Mouse (Mus musculus) hindbrain, embryonic 14.5 days (tissue): ENCODE data around the gene Dbt. TPM values are rescaled to one million over a fixed set of nuclear protein-coding genes. Genes with fewer than 3 reads are reported as not detected.

ENCODE experiments used
- ATAC-seq: fragments of 200-750 bp; cut with Nextera tagmentation; 2 replicates; pipeline ENCODE4 v1.8.0; 2017; ENCODE audit warnings: moderate number of reproducible peaks, mild to moderate bottlenecking, moderate TSS enrichment, moderate library complexity; ENCODE audit not compliant: low FRiP score
- DNase-seq: peaks from one replicate; pipeline ENCODE4 v3.0.0-alpha.2; 2015; ENCODE audit warnings: low spot score
- H3K27ac ChIP-seq: fragments of 300-500 bp; sonication (generic); 2 replicates; pipeline ENCODE4 v1.5.1; 2014; ENCODE audit warnings: mild to moderate bottlenecking, moderate library complexity
- H3K27me3 ChIP-seq: fragments of 300-500 bp; sonication (generic); 2 replicates; pipeline ENCODE4 v1.6.1; 2014; ENCODE audit warnings: mild to moderate bottlenecking, low read length, mixed read lengths; ENCODE audit not compliant: control insufficient read depth, insufficient read depth
- H3K36me3 ChIP-seq: fragments of 300-500 bp; sonication (generic); replicated peaks from 2 replicates; pipeline ENCODE4 v1.6.1; 2014; ENCODE audit not compliant: control insufficient read depth, insufficient read depth
- H3K4me1 ChIP-seq: fragments of 300-500 bp; sonication (generic); replicated peaks from 2 replicates; pipeline ENCODE4 v1.6.1; 2014; ENCODE audit warnings: antibody characterized with exemption, low read length, mixed read lengths; ENCODE audit not compliant: control insufficient read depth, insufficient read depth
- H3K4me2 ChIP-seq: fragments of 300-500 bp; sonication (generic); replicated peaks from 2 replicates; pipeline ENCODE4 v1.6.1; 2014; ENCODE audit warnings: mild to moderate bottlenecking, moderate library complexity
- H3K4me3 ChIP-seq: fragments of 300-500 bp; sonication (generic); replicated peaks from 2 replicates; pipeline ENCODE4 v1.5.1; 2014; ENCODE audit warnings: mild to moderate bottlenecking, low read length
- H3K9ac ChIP-seq: fragments of 300-500 bp; sonication (generic); 2 replicates; pipeline ENCODE4 v1.6.1; 2014
- H3K9me3 ChIP-seq: fragments of 300-500 bp; sonication (generic); 2 replicates; pipeline ENCODE4 v1.6.1; 2016; ENCODE audit warnings: low read length; ENCODE audit not compliant: control insufficient read depth
- WGBS: fragments of 180-500 bp; shearing (Covaris S2); extraction: QIAGEN DNeasy Blood & Tissue Kit; methylation state at CpG from one replicate; pipeline ENCODE4 v1.1.7; 2014; 5-methylcytosine and 5-hydroxymethylcytosine counted together
- polyA plus RNA-seq: library from polyadenylated mRNA; unstranded; fragments of >200 nt; fragmentation: Nextera tagmentation; extraction: Ambion mirVana; gene quantifications from 2 replicates; pipeline ENCODE4 v1.2.1, GENCODE M21; 2014

Gene Dbt
- 10.9 and 11.6 TPM in 2 replicates for polyA plus RNA-seq

GRCm38 (mm10) chr3:116512904-116513716, at the start of gene Dbt:
TSS of gene Dbt (plus strand) at chr3:116513070.
- H3K4me2 ChIP-seq = peak within 1 kb of the TSS; percentile 70
- peak within 1 kb of the TSS; percentile 45; the same call in 1 of the 2 replicates for H3K27ac ChIP-seq
- H3K9ac ChIP-seq = peak within 1 kb of the TSS; percentile 68
- no peaks in the 10 kb centered on the region for H3K36me3 ChIP-seq
- peak within 1 kb of the TSS; percentile 57 for H3K4me3 ChIP-seq
- no peaks in the 10 kb centered on the region for H3K27me3 ChIP-seq
- peak; percentile 83 for DNase-seq
- peaks cover 5% of the 10 kb centered on the region for H3K4me1 ChIP-seq
- no peaks in the 10 kb centered on the region for H3K9me3 ChIP-seq
- WGBS = 1% methylated on average over 36 of the region's 36 CpGs
- peak; percentile 94 for ATAC-seq

GRCm38 (mm10) chr3:116464318-116464717, 48.6 kb upstream of the Dbt start:
- no peak overlapping the region for H3K27ac ChIP-seq
- WGBS = 56% methylated on average over 2 of the region's 2 CpGs
- no peak overlapping the region for H3K9ac ChIP-seq
- ATAC-seq (no peak), DNase-seq (no peak)
- H3K4me3 ChIP-seq = no peak overlapping the region
- no peaks in the 10 kb centered on the region for H3K9me3 ChIP-seq
- no peaks in the 10 kb centered on the region for H3K4me1 ChIP-seq
- no peak overlapping the region for H3K4me2 ChIP-seq
- no peaks in the 10 kb centered on the region for H3K36me3 ChIP-seq
- H3K27me3 ChIP-seq = no peaks in the 10 kb centered on the region

- no peak for ATAC-seq
- no peaks in the 10 kb centered on the region for H3K27me3 ChIP-seq
- H3K9ac ChIP-seq = no peak overlapping the region
- no peak overlapping the region for H3K4me3 ChIP-seq
- no peaks in the 10 kb centered on the region for H3K9me3 ChIP-seq
- no peaks in the 10 kb centered on the region for H3K36me3 ChIP-seq
- H3K4me2 ChIP-seq = no peak overlapping the region
- no peak for DNase-seq
- WGBS = 92% methylated on average over 12 of the region's 12 CpGs
- no peaks in the 10 kb centered on the region for H3K4me1 ChIP-seq
- no peak overlapping the region for H3K27ac ChIP-seq
Measured at GRCm38 (mm10) chr3:116465709-116466108, 47.2 kb upstream of the Dbt start.

DNA sequence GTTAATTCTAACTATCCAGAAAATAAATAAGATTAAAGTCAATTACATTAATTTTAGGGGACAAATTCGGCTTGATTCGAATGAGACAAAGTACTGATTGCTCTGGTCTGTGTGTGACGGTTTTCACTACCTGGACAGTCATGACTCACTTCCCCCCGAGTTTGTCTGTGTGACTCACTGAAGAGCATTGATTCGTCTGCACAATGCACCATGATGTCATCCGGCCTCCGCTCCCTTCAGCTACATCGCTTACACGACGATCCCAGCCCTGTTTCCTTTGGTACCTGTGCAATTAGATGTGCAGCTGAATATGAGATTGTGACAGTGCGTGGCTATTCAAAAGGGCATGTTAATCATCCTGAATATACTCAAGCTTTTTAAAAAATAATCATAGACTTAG, 38.3 kb upstream of the Dbt start:
- no peaks in the 10 kb centered on the region for H3K27me3 ChIP-seq
- WGBS = 77% methylated on average over 11 of the region's 11 CpGs
- ATAC-seq (no peak), DNase-seq (no peak)
- H3K9me3 ChIP-seq = no peaks in the 10 kb centered on the region
- H3K27ac ChIP-seq = no peak overlapping the region
- H3K36me3 ChIP-seq = no peaks in the 10 kb centered on the region
- H3K4me1 ChIP-seq = no peaks in the 10 kb centered on the region
- H3K4me2 ChIP-seq = no peak overlapping the region
- no peak overlapping the region for H3K4me3 ChIP-seq
- H3K9ac ChIP-seq = no peak overlapping the region

DNA sequence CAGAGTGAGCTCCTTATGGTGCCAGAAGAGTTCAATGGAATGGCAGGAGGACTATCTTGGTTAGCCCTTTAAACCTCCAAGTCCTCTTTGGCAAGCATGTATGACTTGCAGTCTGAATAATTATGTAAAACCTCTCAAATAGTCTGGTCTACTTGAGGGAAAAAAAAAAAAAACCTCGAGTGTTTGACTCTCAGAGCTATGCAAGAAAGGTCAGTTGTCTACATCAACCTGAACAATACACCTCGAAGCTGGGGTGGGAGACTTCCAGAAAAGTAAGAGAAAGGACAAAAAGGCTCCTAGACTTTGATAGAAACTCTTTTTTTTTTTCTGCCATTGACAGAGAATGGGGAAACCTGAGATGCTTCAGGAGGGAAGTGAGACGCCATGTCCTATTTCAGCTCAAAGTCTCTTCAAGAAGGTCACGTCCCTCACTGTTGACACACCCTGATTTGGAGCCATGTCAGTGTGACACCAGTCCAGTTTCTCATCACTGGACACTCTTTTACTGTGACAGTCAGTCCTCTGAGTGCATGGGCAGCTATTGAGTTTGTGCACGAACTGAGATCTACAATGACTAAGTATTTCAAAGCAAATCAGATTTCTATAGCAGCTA, 36.1 kb upstream of the Dbt start:
- Histone ChIP-seq H3K4me3 (no peak overlapping the region), H3K4me2 (no peak overlapping the region), H3K9ac (no peak overlapping the region), H3K27ac (no peak overlapping the region), H3K4me1 (no peaks in the 10 kb centered on the region), H3K9me3 (no peaks in the 10 kb centered on the region), H3K27me3 (no peaks in the 10 kb centered on the region), H3K36me3 (no peaks in the 10 kb centered on the region)
- ATAC-seq = no peak
- WGBS = 63% methylated on average over 5 of the region's 5 CpGs
- no peak for DNase-seq

- 88% methylated on average over 7 of the region's 7 CpGs for WGBS
- no peak for DNase-seq
- Histone ChIP-seq H3K36me3 (no peaks in the 10 kb centered on the region), H3K9me3 (no peaks in the 10 kb centered on the region), H3K4me1 (no peaks in the 10 kb centered on the region), H3K9ac (no peak overlapping the region), H3K27me3 (no peaks in the 10 kb centered on the region), H3K4me3 (no peak overlapping the region), H3K27ac (no peak overlapping the region), H3K4me2 (no peak overlapping the region)
- ATAC-seq = no peak
Measured at GRCm38 (mm10) chr3:116477351-116477750, 35.5 kb upstream of the Dbt start.

DNA sequence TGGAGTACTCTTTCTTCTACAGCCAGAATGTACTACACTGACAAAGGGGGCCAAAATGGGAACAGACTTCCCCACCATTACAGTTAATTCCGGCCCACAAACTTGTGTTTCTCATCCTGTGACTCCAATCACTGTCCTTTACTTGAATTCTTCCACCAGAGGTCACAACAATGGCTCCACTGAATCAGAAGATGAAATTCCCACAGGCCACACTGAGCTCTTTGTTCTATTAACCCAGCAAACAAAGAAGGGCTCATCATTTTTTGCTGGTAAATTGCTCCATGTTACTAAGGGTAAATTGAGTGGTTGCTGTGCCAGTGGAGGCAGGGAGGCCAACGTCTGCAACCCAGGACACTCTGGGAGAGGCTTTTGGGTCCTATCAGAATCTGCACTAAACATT, 32.8 kb upstream of the Dbt start:
- 23% methylated on average over 2 of the region's 2 CpGs for WGBS
- DNase-seq (no peak), ATAC-seq (no peak)
- Histone ChIP-seq H3K27ac (no peak overlapping the region), H3K4me1 (no peaks in the 10 kb centered on the region), H3K9ac (no peak overlapping the region), H3K27me3 (no peaks in the 10 kb centered on the region), H3K36me3 (no peaks in the 10 kb centered on the region), H3K4me2 (no peak overlapping the region), H3K4me3 (no peak overlapping the region), H3K9me3 (no peaks in the 10 kb centered on the region)

DNA sequence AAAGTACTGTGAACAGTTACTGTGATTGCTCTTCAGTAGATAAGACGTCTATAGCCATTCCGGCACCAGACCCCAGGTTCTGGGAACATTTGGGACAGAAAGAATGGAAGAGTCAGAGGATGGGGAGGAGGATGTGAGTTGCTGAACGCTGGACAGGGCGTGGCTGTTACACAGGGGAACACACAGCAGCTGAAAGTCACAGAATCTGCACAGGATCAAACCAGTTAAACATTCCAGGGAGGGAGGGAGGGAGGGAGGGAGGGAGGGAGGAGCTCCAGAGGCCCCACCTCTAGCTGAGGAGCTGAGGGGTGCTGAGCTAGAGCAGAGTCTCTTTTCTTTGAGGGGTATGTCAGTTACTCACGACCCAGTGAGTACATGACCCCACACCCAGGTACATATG, 31.9 kb upstream of the Dbt start:
- WGBS = 71% methylated on average over 5 of the region's 5 CpGs
- no peaks in the 10 kb centered on the region for H3K9me3 ChIP-seq
- no peak for DNase-seq
- H3K4me2 ChIP-seq = no peak overlapping the region
- no peak overlapping the region for H3K27ac ChIP-seq
- no peaks in the 10 kb centered on the region for H3K36me3 ChIP-seq
- H3K27me3 ChIP-seq = no peaks in the 10 kb centered on the region
- no peak overlapping the region for H3K4me3 ChIP-seq
- ATAC-seq = no peak
- H3K4me1 ChIP-seq = no peaks in the 10 kb centered on the region
- no peak overlapping the region for H3K9ac ChIP-seq

DNA sequence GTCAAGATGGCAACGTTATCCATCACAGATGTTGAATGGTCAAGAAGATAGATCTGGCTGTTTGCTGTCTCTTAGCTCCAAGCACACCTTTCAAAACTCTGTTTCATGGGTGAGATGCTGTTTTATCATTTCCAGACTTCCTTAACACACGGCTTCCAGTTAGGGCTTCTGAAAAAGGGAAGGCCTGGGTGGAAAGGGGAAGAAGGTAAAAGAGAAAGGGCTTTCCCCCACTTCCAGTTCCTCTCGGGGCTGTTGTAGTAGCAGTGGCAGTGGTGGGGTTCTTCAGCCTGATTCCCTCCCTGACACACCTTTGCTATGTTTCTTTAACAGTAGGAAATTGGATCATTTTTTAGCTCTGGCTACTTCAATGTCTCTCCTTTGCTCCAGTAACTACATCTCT, 30.1 kb upstream of the Dbt start:
- H3K4me2 ChIP-seq = no peak overlapping the region
- no peaks in the 10 kb centered on the region for H3K9me3 ChIP-seq
- DNase-seq (no peak), ATAC-seq (no peak)
- H3K9ac ChIP-seq = no peak overlapping the region
- WGBS = 82% methylated on average over 3 of the region's 3 CpGs
- H3K4me3 ChIP-seq = no peak overlapping the region
- H3K27me3 ChIP-seq = no peaks in the 10 kb centered on the region
- no peaks in the 10 kb centered on the region for H3K4me1 ChIP-seq
- H3K36me3 ChIP-seq = peaks cover 14% of the 10 kb centered on the region
- no peak overlapping the region for H3K27ac ChIP-seq
